Mouse (Mus musculus) forebrain, embryonic 11.5 days (tissue): ENCODE data around the gene Fam168a. TPM values are rescaled to one million over a fixed set of nuclear protein-coding genes. Genes with fewer than 3 reads are reported as not detected.

Experiments used
- ATAC-seq: fragments of 200-750 bp; cut with Nextera tagmentation; replicated peaks from 2 replicates; pipeline ENCODE4 v1.8.0; 2017; ENCODE audit warnings: moderate TSS enrichment; ENCODE audit not compliant: low FRiP score
- DNase-seq: peaks from one replicate; pipeline ENCODE4 v3.0.0-alpha.2; 2017; ENCODE audit warnings: low spot score
- H3K27ac ChIP-seq: fragments of 300-500 bp; sonication (generic); 2 replicates; pipeline ENCODE4 v1.5.1; 2014; ENCODE audit warnings: low read depth, low read length
- H3K27me3 ChIP-seq: fragments of 300-500 bp; sonication (generic); 2 replicates; pipeline ENCODE4 v1.6.1; 2014; ENCODE audit warnings: mild to moderate bottlenecking, low read length, mixed read lengths; ENCODE audit not compliant: control insufficient read depth, insufficient read depth
- H3K36me3 ChIP-seq: fragments of 300-500 bp; sonication (generic); 2 replicates; pipeline ENCODE4 v1.6.1; 2014; ENCODE audit warnings: mild to moderate bottlenecking, low read length, moderate library complexity, mixed read lengths; ENCODE audit not compliant: control insufficient read depth, insufficient read depth
- H3K4me1 ChIP-seq: fragments of 300-500 bp; sonication (generic); replicated peaks from 2 replicates; pipeline ENCODE4 v1.6.1; 2014; ENCODE audit warnings: low read length, mixed read lengths; ENCODE audit not compliant: control insufficient read depth, insufficient read depth
- H3K4me2 ChIP-seq: fragments of 300-500 bp; sonication (generic); 2 replicates; pipeline ENCODE4 v1.6.1; 2014; ENCODE audit warnings: low read depth, mild to moderate bottlenecking, low read length, moderate library complexity, mixed read lengths; ENCODE audit not compliant: severe bottlenecking
- H3K4me3 ChIP-seq: fragments of 300-500 bp; sonication (generic); 2 replicates; pipeline ENCODE4 v1.5.1; 2014; ENCODE audit warnings: low read depth, low read length
- H3K9ac ChIP-seq: fragments of 300-500 bp; sonication (generic); 2 replicates; pipeline ENCODE4 v1.6.1; 2014; ENCODE audit warnings: low read length
- H3K9me3 ChIP-seq: fragments of 300-500 bp; sonication (generic); 2 replicates; pipeline ENCODE4 v1.6.1; 2016; ENCODE audit warnings: low read length, mixed read lengths; ENCODE audit not compliant: control insufficient read depth
- WGBS: fragments of 180-500 bp; shearing (Covaris S2); extraction: QIAGEN DNeasy Blood & Tissue Kit; methylation state at CpG from one replicate; pipeline ENCODE4 v1.1.7; 2014; 5-methylcytosine and 5-hydroxymethylcytosine counted together
- polyA plus RNA-seq: library from polyadenylated mRNA; unstranded; fragments of >200 nt; fragmentation: Nextera tagmentation; extraction: Ambion mirVana; gene quantifications from 2 replicates; pipeline ENCODE4 v1.2.1, GENCODE M21; 2014

Gene Fam168a
- polyA plus RNA-seq, 1 experiment from 2014 or later: 52.9 TPM

DNA sequence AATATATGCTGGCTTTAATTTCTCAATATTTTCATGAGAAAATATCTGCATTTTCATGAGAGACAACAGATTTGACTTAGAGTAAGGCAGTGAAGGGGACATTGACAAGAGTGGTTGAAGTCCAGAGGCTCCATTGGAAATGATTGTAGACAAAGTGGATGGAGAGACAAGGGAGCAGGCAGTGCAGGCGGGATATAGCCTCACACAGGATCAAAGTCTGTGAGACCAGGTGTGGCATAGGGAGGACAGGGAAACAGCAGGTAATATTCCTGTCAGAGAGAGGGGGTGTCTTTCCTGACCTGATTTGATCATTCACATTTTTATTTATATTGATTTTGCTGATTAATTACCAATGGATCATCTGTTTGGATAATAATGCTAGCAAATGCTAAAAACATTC, 69.4 kb downstream of the Fam168a start:
- Histone ChIP-seq H3K9ac (no peak overlapping the region), H3K4me3 (no peak overlapping the region), H3K27ac (no peak overlapping the region), H3K4me1 (no peaks in the 10 kb centered on the region), H3K4me2 (no peak overlapping the region), H3K36me3 (no peaks in the 10 kb centered on the region), H3K27me3 (no peaks in the 10 kb centered on the region), H3K9me3 (no peaks in the 10 kb centered on the region)
- ATAC-seq (no peak), DNase-seq (no peak)
- WGBS: 79% methylated on average over 1 of the region's 1 CpGs

GRCm38 (mm10) chr7:100780192-100780591, 73.8 kb downstream of the Fam168a start:
- no peak overlapping the region for H3K27ac ChIP-seq
- H3K4me3 ChIP-seq: no peak overlapping the region
- DNase-seq (no peak), ATAC-seq (no peak)
- H3K9me3 ChIP-seq: no peaks in the 10 kb centered on the region
- 91% methylated on average over 7 of the region's 7 CpGs for WGBS
- H3K9ac ChIP-seq: no peak overlapping the region
- no peaks in the 10 kb centered on the region; the same call in 1 of the 2 replicates for H3K4me1 ChIP-seq
- no peaks in the 10 kb centered on the region for H3K27me3 ChIP-seq
- H3K4me2 ChIP-seq: no peak overlapping the region
- no peaks in the 10 kb centered on the region for H3K36me3 ChIP-seq

DNA sequence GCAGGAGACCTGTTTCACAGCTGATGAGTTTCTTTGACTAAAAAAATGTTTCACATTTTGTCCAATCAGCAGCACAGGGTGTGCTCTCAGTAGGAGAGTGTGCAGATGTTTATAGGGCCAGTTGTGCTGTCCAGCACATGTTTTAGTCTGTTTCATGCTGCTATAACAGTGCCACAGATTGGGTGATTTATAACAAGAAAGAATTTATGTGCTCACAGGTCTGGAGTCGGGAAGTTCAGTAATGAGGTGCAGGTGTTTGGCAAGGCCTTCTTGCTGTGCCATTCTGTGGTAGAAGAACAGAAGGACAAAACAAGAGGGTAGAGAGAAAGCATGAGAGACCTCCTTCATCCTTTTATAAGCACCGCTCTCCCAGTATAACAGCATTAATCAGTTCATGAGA, 78.2 kb downstream of the Fam168a start:
- ATAC-seq (no peak), DNase-seq (no peak)
- no peak overlapping the region for H3K27ac ChIP-seq
- no peak overlapping the region for H3K9ac ChIP-seq
- no peak overlapping the region for H3K4me3 ChIP-seq
- no peaks in the 10 kb centered on the region for H3K9me3 ChIP-seq
- 74% methylated on average over 2 of the region's 2 CpGs for WGBS
- H3K36me3 ChIP-seq: no peaks in the 10 kb centered on the region
- H3K4me1 ChIP-seq: no peaks in the 10 kb centered on the region; the same call in 1 of the 2 replicates
- H3K4me2 ChIP-seq: no peak overlapping the region
- H3K27me3 ChIP-seq: no peaks in the 10 kb centered on the region

DNA sequence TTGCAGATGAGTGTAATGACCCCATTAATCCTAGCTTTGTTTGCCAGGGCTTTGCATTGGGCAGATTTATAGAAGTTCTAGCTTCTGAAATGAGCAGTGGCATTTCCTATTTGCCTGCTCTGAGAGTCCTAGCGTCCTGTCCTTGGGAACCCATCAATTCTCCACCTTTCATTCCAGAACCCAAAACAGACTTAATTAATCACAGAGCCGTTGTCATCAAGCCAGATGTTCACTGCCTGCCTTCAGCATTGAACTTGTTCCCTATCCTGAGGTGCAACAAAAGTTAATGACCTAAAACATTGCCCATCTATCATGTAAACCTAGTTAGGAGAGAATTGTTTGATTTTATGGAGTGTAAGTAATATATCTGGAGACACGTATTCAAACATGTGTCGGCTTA, 79.0 kb downstream of the Fam168a start:
- Histone ChIP-seq H3K27me3 (no peaks in the 10 kb centered on the region), H3K9ac (no peak overlapping the region), H3K9me3 (no peaks in the 10 kb centered on the region), H3K36me3 (no peaks in the 10 kb centered on the region), H3K4me3 (no peak overlapping the region), H3K4me1 (no peaks in the 10 kb centered on the region; the same call in 1 of the 2 replicates), H3K4me2 (no peak overlapping the region), H3K27ac (no peak overlapping the region)
- ATAC-seq (no peak), DNase-seq (no peak)
- WGBS: 85% methylated on average over 4 of the region's 4 CpGs

DNA sequence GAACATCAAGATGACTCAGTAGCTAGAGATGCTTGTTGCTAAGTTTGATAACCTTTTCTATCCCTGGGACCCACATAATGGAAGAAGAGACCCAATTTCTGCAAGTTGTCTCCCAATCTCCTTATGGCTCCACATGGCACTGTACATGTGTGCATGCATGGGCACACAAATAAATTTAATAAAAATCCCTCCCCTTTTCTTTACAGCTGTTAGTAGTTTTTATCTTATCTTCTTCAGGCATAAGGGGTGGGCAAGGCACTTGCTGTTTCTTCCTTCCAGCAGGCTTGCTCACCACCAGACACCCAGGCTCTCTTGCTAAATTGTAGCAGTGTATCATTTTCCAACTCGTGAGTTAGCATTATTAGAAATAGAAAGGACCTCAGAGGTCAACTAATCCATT, 79.6 kb downstream of the Fam168a start:
- no peak for ATAC-seq
- no peak overlapping the region for H3K27ac ChIP-seq
- WGBS: 70% methylated on average over 1 of the region's 1 CpGs
- H3K27me3 ChIP-seq: no peaks in the 10 kb centered on the region
- H3K9ac ChIP-seq: no peak overlapping the region
- no peak overlapping the region for H3K4me3 ChIP-seq
- H3K4me2 ChIP-seq: no peak overlapping the region
- no peaks in the 10 kb centered on the region for H3K9me3 ChIP-seq
- H3K4me1 ChIP-seq: no peaks in the 10 kb centered on the region; the same call in 1 of the 2 replicates
- no peaks in the 10 kb centered on the region for H3K36me3 ChIP-seq
- no peak for DNase-seq

GRCm38 (mm10) chr7:100788291-100788690, 81.9 kb downstream of the Fam168a start:
- H3K9me3 ChIP-seq: no peaks in the 10 kb centered on the region
- no peak overlapping the region for H3K4me3 ChIP-seq
- no peaks in the 10 kb centered on the region; the same call in 1 of the 2 replicates for H3K4me1 ChIP-seq
- no peak overlapping the region for H3K9ac ChIP-seq
- no peak overlapping the region for H3K4me2 ChIP-seq
- DNase-seq (no peak), ATAC-seq (no peak)
- no peaks in the 10 kb centered on the region for H3K27me3 ChIP-seq
- no peaks in the 10 kb centered on the region for H3K36me3 ChIP-seq
- 97% methylated on average over 1 of the region's 1 CpGs for WGBS
- no peak overlapping the region for H3K27ac ChIP-seq

DNA sequence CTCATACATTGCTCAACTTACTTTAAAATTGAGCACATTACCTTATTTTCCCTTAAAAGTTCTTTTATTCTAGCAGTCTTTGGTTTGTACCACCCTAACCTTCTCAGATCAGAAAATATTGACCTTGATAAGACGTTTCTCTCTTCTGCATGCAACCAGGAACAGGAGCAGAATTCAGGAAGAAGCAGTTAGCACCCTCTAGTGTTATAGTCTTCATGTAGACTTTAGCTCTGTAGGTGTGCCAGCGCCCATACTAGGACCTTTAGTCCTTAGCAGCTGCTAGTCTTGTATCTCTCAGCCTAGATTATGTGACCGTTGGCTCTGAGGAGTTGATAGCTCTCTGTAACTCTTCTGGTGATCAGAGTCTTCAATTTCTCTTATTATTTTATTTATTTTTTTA, 92.4 kb downstream of the Fam168a start:
- Histone ChIP-seq H3K4me2 (no peak overlapping the region), H3K4me3 (no peak overlapping the region), H3K27me3 (no peaks in the 10 kb centered on the region), H3K27ac (no peak overlapping the region), H3K9me3 (no peaks in the 10 kb centered on the region), H3K36me3 (no peaks in the 10 kb centered on the region), H3K9ac (no peak overlapping the region), H3K4me1 (no peaks in the 10 kb centered on the region)
- ATAC-seq (no peak), DNase-seq (no peak)
- WGBS: 67% methylated on average over 3 of the region's 3 CpGs

DNA sequence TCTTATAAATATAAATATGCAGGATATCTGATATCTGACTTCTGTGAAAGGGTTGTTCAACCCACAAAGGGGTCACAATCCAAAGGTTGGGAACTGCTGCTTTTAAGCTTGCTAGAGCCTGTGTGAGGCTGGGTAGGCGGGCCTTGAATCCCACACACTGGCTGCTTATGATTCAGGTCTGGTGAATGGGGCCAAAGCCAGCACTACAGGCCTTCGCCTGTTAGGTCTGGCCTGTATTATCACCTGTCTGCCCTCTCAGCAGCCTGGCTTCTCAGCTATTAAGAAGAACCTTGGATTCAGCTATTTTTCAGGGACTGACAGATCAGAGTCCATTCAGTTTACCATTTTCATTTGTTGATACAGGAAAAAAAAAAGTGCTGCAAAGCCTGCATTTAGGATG, 99.0 kb downstream of the Fam168a start:
- Histone ChIP-seq H3K9me3 (no peaks in the 10 kb centered on the region), H3K27me3 (no peaks in the 10 kb centered on the region), H3K36me3 (no peaks in the 10 kb centered on the region), H3K4me2 (no peak overlapping the region), H3K4me3 (no peak overlapping the region), H3K27ac (no peak overlapping the region), H3K9ac (no peak overlapping the region), H3K4me1 (no peaks in the 10 kb centered on the region; the same call in 1 of the 2 replicates)
- WGBS: 72% methylated on average over 2 of the region's 2 CpGs
- DNase-seq: no peak
- ATAC-seq: no peak

- H3K9me3 ChIP-seq: no peaks in the 10 kb centered on the region
- no peaks in the 10 kb centered on the region for H3K27me3 ChIP-seq
- ATAC-seq: no peak
- H3K27ac ChIP-seq: no peak overlapping the region
- no peak overlapping the region for H3K4me3 ChIP-seq
- H3K4me2 ChIP-seq: no peak overlapping the region
- peaks cover 1% of the 10 kb centered on the region; the same call in 1 of the 2 replicates for H3K4me1 ChIP-seq
- H3K36me3 ChIP-seq: no peaks in the 10 kb centered on the region
- DNase-seq: no peak
- no peak overlapping the region for H3K9ac ChIP-seq
- 89% methylated on average over 5 of the region's 5 CpGs for WGBS
Observed at GRCm38 (mm10) chr7:100811912-100812311, 105.5 kb downstream of the Fam168a start.
